Mouse (Mus musculus): ENCODE data around the gene Psd4.

Gene Psd4

DNA sequence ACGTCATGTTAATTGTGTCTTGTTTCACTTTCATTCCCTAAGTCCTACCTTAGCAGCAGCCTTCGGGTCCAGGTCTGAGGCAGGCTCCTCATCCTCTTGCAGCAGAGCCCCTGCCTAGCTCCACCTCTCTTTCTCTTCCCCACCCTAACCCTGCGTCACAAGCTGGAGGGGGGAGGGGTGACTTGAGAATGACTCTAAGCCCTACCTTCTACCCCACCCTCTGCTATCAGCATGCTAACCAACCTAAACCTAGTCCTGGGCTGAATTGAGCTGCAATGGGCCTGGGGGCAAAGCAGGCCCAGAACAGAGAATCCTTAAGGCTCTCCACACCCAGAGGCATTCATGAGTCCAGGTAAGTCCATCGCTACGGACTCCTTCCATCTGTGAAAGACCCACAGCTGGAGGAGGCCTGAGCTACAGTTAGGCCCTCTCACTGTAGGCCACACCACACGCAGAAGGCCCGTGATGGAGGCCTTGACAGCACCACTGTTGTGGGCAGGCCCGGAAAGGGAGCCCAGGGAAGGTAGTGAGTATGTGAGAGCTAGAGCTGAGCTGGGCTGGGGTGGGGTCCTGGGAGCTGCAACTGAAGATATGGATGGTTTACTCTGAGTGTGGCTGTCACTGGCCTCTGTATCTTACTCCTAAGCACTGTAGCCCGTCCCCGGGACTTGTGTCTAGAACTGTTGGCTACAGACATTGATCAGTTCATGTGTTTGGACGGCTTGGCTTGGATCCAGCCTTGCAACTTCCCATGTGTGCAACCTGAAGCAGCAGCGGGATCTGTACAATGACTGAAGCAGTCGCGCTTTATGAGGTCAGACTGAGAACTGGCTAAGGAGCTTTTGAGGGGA is 18.0 kb downstream of the Psd4 start:
- in situ Hi-C loops (cut with MboI, MseI) = loop anchor here (25.0 kb wide), 2 partner anchors 877 to 1223 kb away; partner anchors contain the start of genes Anapc2, Mastl, Ssna1 and Tmem203

DNA sequence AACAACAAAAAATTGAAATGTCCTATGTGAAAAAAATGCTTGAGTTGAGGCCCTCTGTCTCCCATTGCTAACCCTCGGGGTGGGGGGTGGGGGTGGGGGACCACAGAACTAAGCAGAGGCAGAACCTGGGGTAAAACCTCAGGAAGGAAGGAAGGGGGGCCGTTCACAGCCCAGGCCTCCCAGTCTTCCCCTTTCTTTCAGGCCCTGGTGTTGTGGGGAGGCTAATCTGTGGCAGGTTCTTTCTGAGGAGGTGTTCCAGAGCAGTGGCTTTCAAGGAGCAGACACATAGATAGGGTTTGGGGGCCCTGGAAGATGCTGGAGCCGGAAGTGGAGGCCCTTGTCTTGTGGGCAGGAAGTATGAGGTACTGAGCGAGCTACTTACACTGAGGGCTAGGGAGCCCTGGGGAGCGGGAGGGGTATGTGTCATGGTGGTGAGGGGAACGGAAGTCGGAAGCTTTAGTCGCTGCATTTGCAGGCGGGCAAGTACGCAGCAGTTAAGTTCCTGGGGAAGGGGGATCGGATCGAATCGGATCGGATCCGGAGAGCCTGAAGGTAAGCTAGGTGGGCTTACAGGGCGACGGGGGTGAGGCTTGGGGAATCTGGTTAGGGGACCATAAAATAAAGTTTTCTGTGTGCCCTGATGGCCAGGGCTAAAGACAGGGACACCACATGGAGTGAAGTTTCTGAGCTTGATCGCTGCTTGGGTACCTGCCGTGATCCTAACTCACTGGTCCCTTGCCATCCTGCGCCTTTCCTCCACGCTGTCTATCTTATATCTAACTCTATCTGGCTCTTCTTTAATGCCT is 19.0 kb downstream of the Psd4 start:
- in situ Hi-C loops (cut with MboI, MseI) = loop anchor here (25.0 kb wide), 2 partner anchors 876 to 1224 kb away; partner anchors contain the start of genes Anapc2, Mastl, Ssna1 and Tmem203

DNA sequence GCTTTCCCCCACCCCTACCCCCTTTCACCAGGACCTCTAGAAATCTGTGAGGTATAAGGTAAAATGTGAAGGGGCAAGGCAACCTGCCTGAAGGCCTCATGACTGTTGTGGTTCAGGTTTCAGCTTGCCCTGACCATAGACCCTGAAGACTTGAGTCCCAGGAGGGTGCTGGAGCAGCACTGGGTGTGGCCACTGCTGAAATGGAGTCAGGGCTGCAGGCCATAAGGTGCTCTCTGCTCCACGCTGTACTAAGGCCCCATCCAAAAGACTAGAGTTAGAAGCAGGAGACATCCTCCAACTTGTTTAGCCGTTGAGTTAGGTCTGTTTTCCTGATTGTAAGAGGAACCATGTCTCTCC is 19.6 kb downstream of the Psd4 start:
- in situ Hi-C loops (cut with MboI, MseI) = loop anchor here (25.0 kb wide), 2 partner anchors 875 to 1225 kb away; partner anchors contain the start of genes Anapc2, Mastl, Ssna1 and Tmem203

DNA sequence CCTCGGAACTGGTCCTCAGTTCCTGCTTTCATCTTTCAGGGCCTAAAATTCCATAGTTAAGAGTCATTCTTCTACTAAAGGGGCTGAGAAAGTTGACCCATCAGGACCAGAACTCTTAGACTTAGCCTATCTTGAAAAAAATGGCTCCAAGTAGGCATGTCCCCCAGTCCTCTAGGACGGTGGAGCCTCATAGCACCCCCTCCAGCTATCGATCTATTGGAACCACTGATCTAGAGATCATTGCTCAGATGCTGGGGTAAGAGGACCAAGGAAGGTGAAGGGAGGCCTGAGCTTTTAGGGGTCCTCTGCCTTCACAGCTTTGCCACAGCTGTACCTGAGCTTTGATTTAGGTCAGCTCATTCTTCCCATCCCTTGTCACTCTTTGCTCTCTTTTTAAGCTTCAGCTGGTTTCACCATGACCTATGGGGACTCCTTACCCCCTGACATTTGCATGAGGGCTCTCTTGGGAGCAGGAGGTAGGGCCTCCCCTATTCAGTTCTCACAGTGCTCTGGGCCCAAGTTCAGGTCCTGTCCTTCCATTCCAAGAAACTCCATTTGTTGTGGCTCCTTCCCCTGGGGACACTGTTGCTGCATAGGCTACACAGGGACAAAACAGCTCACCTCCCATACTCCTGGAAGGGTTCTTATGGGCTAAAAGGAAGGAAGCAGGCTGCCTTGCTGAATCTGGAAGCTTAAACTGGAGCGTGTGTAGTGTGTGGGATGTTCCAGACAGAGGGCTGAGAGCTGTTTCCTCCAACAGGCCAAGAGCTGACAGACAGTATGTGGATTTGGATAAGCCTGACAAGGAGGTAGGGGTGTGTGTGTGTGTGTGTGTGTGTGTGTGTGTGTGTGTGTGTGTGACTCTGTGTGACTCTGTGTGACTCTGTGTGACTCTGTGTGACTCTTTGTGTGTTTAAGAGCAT is 20.2 kb downstream of the Psd4 start:
- in situ Hi-C loops (cut with MboI, MseI) = loop anchor here (25.0 kb wide), 2 partner anchors 875 to 1225 kb away; partner anchors contain the start of genes Anapc2, Mastl, Ssna1 and Tmem203

DNA sequence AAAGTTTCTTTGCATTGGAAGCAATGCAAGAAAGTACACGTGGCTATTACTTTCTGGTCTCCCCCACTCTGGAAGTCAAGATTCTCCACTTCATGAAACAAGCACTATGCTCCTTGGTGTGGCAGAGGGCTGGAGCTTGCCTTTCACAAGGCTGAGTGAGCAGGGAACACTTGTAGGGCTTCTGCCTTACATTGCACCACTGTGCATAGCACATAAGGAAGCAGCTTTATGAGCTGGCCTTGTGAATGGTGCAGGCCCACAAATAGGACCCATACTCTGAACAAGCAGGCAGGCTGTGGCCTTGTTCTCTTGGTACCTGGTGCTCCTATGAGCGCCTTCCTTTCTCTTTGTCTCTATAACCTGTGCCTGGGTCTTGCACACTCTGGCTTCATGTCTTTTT is 25.9 kb downstream of the Psd4 start:
- in situ Hi-C loops (cut with MboI, MseI) = loop anchor here (25.0 kb wide), 2 partner anchors 869 to 1231 kb away; partner anchors contain the start of genes Anapc2, Mastl, Ssna1 and Tmem203

DNA sequence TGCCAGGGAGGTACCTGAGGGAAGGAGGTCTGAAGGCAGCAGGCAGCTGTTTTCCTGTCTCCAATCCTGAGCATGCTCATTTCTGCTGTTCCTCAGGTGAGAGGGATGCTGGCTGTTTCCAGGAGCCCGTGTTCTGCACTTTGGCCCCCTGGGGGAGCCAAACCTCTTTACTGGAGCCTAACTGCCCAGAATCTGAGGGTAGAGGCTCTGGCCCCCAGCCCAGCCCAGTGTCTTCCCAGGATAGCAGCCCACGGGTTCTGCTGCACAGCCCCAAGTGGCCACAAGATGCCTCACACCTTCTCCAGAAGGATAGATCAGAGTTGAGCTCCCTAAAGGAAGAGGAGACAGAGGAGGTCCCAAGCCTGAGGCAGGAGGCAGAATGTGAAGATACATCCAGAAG is 29.7 kb downstream of the Psd4 start:
- in situ Hi-C loops (cut with MboI, MseI) = loop anchor here (25.0 kb wide), 2 partner anchors 865 to 1235 kb away; partner anchors contain the start of genes Anapc2, Mastl, Ssna1 and Tmem203

DNA sequence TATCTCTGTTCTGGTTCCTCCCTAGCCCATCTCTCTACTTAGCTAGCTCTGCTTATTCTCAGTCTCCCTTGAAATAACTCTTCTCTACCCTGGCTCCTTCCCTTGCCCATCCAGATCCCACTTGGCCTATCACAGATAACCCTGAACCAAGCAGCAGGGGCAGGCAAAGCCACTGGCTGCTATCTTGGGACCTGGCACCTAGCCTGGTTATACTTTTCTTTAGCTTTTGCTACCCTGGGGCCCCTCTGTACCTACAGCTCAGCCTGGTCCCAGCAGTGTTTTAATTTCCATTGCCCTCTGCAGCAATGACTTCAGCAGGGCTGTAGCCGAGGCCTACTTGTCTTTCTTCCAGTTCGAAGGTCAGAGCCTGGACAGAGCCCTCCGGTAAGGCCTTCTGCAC is 33.3 kb downstream of the Psd4 start:
- in situ Hi-C loops (cut with MboI, MseI) = loop anchor here (5.0 to 25.0 kb wide), 2 partner anchors 43 to 838 kb away; partner anchors contain the start of gene Spopl

DNA sequence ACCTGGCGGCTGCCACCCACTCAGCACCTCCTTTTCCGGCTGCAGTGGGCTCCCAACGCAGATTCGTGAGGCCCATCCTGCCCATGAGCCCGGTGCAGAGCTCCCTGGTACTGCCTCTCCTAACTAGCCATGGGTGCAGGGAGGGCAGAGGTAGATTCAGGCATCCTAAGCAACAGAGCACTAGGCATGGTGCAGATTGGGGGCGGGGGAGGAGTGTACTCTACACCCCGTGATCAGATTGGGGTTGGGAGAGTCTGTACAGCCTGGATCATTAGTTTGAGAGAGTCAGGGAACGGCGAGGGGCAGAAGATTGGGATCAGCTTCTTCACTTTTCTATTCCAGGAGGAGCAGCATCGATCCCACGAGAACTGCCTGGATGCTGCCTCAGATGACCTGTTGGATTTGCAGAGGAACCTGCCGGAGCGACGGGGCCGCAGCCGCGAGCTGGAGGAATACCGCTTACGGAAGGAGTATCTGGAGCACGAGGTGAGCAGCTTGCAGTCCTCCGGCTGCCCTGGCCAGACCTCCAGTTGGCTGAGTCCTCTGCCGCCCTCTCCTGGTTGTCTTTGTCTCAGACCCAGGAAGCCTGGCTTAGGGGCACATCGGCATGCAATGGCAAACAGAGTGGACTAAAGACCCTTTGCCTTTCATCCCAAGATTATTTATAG is 38.1 kb downstream of the Psd4 start:
- in situ Hi-C loops (cut with MboI, MseI) = loop anchor here (25.0 kb wide), 1 partner anchor 843 kb away; the partner anchor contains the start of gene Spopl

DNA sequence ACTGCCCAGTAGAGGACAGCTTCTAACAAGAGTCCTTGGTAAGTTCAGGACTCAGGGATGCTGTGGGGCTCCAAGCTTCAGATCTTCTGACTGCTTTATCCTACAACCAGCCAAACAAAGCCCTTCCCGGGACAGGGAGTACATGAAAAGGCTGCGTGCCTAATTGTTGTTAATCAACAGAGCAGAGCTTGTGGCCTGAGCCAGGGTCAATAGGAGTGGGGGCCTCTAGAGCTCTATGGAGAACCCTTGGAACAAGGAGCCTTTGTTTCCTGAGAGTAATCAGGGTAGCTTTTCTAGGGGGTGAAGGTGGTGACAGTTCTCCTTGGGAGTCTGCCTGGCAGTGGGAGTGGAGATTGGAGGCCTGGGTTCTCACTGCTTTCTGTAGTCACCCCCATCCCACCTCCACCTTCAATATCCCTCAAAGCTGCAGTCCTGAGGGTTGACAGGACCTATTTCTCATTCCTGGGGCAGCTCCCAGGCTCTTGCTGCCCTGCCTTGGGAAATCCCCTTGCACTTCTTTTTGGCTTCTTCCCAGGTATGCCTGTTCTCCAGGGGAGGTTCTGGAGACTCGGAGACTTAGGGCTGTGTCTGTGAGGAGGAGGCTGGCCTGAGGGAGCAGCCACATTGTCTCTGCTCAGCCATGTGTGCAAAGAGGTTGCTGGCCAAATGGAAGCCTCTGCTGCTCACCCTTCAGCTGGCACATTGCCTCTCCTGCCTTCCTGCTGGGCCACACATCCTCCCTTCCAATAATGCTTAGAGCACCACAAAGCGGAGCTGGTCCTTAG is 40.5 kb downstream of the Psd4 start:
- in situ Hi-C loops (cut with MboI, MseI) = loop anchor here (25.0 kb wide), 1 partner anchor 846 kb away; the partner anchor contains the start of gene Spopl

DNA sequence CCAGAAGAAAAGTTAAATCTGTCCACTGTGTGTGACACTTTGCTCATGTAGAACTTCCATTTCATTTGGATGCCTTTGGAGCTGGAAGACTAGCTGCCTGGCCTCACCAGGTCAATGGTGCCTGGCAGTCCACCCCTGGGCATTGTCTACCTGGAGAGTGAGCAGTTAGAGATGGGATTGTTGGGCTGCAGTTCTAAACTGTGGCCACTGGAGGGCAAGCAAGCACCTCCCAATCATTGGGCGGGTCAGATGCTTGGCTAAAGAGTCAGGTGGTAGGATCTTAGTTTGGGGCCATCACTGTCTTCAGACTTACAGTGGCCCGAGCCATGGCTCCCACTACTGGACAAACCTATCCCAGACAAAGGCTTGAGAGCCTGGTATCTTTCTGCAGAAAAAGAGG is 41.8 kb downstream of the Psd4 start:
- in situ Hi-C loops (cut with MboI, MseI) = loop anchor here (25.0 kb wide), 1 partner anchor 847 kb away; the partner anchor contains the start of gene Spopl

DNA sequence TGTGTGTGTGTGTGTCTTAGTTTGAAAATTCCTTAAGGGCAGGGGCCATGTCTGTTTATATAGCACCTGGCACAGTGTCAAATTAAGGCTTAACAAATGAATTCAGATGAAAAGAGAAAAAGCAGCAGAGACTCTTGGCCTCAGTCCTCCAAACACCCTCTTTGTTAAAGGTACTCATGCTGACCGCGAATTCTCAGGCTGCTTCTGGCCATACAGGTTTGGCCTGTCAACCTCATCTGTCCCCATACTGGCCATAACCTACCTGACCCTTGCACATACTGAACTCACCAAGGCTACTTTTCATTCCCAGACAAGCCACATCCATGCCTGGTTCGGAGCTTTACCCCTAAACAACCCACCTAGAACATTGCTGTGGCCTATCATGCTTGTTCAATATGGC is 45.8 kb downstream of the Psd4 start:
- in situ Hi-C loops (cut with MboI, MseI) = loop anchor here (25.0 kb wide), 1 partner anchor 851 kb away; the partner anchor contains the start of gene Spopl

DNA sequence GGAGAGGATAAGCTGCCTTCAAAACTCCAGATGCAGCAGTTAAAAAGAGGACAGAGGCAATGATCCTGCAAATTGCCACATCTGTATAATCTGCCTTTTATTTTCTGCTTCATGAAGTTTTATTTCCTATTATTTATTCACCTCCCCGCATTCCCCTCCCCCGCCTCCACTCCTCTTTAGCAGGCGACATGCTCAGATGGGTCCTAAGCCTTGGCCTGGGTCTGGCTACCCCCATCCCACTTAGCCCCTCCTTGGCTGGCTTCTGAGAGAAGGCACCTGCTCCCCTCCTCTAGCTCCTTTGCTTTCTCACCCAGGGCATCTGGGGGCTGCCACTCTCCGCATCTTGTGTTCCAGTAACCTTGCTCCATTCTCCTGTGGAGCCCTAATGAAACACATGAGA is 46.3 kb downstream of the Psd4 start:
- in situ Hi-C loops (cut with MboI, MseI) = loop anchor here (25.0 kb wide), 1 partner anchor 851 kb away; the partner anchor contains the start of gene Spopl

DNA sequence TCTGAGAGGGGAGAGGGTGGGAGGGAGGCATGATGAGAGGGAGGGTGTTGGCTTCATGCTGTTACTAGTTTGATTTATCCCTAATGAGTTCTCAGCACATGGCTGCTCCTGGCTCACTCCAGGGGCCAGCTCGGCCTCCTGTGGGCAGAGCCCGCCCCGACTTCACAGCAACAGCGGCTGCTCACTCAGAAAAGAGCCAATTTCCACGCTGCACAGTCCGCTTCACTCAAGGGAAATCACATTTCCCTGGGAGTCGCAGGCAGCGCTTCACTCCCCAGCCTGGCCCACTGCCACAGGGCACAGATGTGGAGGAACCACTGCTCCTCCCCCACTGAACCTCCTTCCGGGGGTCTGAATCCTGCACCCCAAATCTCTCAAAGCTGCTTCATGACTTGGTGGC is 49.3 kb downstream of the Psd4 start:
- in situ Hi-C loops (cut with MboI, MseI) = loop anchor here (25.0 kb wide), 1 partner anchor 854 kb away; the partner anchor contains the start of gene Spopl

DNA sequence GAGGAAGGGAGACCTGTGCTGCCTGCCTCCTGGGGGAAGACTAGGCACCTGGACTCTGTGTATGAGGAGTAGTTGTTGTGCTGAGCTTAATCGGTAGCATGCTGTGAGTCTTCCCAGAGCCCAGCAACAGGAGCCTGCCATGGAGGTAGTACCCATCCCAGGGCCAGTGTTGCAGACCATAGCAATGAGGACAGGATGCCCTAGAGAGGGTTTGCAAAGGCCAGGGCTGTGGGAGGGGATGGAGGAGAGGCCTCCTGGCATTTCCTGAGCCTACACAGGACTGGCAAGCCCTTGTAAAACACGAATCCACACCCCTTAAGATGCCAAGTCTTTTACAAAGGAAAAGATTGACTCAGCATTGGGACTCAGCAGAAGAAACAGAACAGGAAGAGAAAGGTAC is 49.7 kb downstream of the Psd4 start:
- in situ Hi-C loops (cut with MboI, MseI) = loop anchor here (25.0 kb wide), 1 partner anchor 855 kb away; the partner anchor contains the start of gene Spopl

DNA sequence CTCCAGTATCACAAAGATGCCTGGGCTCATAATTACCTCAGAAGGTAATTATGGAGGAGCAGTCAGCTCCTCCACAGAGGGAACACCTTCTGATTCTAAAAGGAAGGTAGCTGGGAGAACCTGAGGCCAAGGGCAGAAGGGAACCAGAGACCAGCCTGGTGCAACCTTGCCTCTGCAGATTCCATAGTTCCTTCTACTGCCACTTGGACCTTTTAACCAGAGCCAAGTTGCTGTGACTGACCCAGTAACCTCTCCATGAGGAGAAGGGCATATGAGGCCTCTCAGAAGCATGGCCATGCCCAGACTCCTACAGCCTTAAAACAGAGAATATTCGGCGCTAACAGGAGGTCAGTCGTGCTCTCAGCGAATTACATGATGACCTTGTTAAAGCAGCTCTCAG is 50.2 kb downstream of the Psd4 start:
- in situ Hi-C loops (cut with MboI, MseI) = loop anchor here (25.0 kb wide), 1 partner anchor 855 kb away; the partner anchor contains the start of gene Spopl

DNA sequence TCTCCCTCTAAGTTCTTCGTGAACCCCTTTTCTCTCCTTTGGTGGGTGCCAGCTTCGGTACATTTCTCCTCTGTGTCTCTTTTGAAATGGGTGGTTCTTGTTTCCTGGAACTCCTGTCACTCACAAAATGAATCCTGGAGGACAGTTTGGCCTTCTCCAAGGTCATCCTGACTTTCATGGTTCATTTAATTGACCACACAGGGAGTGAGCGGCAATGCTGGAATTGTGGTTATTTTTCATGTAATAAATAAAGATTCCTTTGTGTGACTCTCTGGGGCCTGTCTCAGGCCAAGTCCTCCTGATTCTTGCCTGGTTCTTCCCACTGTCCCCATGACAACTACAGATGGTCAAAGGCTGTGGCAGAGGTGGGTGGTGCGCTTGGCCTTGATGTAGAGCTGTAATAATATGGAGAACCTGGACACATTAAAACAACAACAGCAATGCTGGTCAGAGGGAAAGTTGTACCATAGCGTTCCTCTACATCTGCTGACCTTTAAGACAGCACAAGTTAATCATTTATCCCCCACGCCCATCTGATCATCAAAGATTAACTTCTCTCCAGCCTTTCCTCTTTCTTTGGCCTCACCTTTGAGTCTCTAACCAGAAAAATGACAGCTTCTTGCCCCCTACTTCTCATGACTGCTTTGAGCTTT is 54.0 kb downstream of the Psd4 start:
- in situ Hi-C loops (cut with MboI, MseI) = loop anchor here (25.0 kb wide), 1 partner anchor 859 kb away; the partner anchor contains the start of gene Spopl

DNA sequence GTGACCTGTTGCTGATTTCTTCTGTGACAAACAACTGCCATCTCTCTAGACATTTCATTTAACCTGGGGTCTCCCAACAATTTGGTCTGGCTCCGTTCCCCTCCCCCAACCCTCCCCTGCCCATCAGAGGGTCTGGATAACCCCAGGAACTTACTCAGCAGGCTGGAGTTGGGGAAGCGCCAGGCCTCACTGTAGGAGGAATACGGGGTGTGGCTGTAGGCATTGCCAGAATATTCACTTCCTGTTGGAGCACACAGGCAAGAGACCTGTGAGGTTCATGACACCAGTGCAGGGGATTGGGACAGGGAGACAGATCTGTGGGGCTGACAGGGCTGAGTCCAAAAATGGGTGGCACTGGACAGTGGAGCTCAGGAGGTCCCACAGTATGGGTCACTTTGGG is 55.4 kb downstream of the Psd4 start:
- in situ Hi-C loops (cut with MboI, MseI) = loop anchor here (25.0 kb wide), 1 partner anchor 861 kb away; the partner anchor contains the start of gene Spopl

DNA sequence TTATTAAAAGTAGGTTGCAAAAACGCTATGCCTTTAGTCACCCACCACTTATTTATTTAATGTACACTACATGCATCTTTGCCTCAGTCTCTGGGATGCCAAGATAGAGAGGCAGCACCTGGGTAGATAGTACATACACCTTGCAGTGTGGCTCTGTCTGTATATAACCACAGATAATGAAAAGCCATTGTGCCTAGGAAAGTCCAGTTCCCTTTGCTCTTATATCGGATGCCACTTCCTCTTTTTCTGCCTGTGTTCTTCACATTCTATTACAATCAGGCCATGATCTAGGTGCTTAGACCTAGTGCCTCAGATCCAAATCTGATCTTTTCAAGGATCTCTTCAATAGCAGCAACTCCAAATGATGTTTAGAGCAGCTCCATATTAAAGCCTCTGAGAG is 58.2 kb downstream of the Psd4 start:
- in situ Hi-C loops (cut with MboI, MseI) = no loop called here
